Mouse (Mus musculus): ENCODE data around the gene Cadm4.
"Not testable (repeated sequence)": the region's sequence is repeated elsewhere in the genome, so short reads cannot be mapped to it uniquely, and the experiment has no call there.

Gene Cadm4

DNA sequence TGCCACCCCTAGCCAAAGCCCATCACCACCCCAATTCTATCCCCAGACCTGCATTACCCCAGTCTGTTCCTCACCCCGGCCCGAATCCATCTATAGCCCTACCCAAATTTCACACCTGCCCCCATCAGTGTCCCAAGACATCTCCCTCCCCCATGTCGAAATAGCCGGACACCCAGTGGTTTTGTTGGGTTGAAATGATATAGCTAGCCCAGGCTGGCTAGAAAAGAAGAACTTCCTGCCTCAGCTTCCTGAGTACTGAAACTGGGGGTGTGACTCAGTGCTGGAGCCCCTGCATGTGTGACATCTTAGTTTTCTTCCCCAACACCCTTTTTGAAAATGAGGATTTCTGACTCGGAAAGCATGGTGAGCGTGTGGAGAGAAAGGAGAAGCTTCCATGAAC, 15.0 kb upstream of the Cadm4 start:
- in situ Hi-C loops (cut with MboI, MseI): no loop called here

DNA sequence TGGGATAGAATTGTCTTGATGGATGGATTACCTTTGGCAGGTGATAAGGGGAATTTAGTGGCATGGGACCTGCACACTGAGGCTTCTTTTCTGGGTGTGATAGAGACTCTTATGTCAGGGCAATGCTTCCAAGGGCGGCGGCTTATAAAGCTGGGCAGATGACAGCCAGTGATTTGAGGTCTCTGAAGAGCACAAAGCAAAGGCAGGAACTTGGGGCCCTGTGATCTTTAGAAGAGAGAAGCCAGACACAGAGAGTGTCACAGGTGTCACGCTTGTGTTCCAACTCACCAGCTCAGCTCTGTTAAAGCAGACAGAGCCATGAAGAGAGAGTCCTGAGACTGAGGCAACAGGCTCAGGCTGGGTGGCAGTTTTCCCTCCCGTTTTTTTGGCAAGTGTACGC, 13.9 kb upstream of the Cadm4 start:
- in situ Hi-C loops (cut with MboI, MseI): no loop called here

DNA sequence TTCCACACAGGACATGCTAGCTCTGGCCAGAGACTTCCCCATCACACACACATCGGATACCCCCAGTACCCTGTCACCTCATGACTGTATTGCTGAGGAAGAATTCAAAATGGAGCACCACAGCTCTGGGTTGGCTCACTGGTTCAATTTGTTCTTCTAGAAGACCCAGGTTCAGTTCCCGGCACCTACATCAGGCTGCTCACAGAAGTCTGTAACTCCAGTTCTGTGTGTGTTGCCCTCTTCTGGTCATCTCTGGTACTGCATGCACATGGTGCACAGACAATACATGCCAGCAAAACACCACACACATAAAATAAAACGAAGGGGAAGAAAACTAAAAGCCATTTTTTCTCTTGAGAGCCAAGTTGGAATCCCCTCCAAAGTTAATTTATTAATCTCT, 12.7 kb upstream of the Cadm4 start:
- in situ Hi-C loops (cut with MboI, MseI): no loop called here

GRCm38 (mm10) chr7:24470356-24470755, 11.5 kb upstream of the Cadm4 start:
- in situ Hi-C loops (cut with MboI, MseI): no loop called here

DNA sequence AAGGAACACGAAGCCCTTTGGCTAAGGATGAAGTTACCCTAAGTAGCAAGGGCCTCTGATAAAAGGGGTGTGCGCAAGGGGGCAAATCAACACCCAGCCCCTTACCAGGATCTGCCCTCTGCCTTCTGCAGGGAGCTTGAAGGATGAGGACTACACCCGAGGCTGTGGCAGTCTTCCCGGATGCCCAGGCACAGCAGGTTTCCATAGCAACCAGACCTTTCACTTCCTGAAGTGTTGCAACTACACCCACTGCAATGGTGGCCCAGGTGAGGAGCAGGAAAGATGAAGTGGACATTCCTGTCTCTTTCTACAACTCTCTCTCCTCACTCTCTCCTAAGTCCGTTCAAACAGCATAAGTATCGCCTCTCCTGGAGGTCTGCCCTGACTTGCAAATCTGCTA, 9.4 kb upstream of the Cadm4 start:
- in situ Hi-C loops (cut with MboI, MseI): no loop called here

DNA sequence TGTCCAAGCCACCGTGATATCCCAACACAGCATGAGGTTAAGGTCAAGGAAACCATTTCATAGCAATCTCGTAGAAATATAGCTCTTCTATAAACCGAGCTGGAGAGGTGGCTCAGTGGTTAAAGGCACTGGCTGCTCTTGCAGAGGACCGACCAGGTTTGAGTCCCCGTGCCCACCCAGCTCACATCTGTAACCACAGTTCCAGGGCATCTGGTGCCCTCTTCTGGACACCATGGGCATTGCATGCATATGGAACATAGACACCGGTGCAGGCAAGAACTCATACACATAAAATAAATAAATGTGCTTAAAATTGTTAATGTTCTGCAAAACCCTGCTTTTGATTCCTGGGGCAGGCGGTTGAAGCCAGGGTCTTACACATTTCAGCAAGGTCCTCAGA, 8.9 kb upstream of the Cadm4 start:
- in situ Hi-C loops (cut with MboI, MseI): no loop called here

GRCm38 (mm10) chr7:24473913-24474529, 7.8 kb upstream of the Cadm4 start:
- in situ Hi-C loops (cut with MboI, MseI): no loop called here

GRCm38 (mm10) chr7:24474811-24475506, 6.9 kb upstream of the Cadm4 start:
- in situ Hi-C loops (cut with MboI, MseI): loop anchor here in 1 of 2 experiments (5.0 kb wide), 1 partner anchor 38 kb away; no protein-coding TSS in a partner anchor

- in situ Hi-C loops (cut with MboI, MseI): loop anchor here in 1 of 2 experiments (5.0 kb wide), 1 partner anchor 39 kb away; no protein-coding TSS in a partner anchor
Measured at GRCm38 (mm10) chr7:24476338-24476737, 5.5 kb upstream of the Cadm4 start.

DNA sequence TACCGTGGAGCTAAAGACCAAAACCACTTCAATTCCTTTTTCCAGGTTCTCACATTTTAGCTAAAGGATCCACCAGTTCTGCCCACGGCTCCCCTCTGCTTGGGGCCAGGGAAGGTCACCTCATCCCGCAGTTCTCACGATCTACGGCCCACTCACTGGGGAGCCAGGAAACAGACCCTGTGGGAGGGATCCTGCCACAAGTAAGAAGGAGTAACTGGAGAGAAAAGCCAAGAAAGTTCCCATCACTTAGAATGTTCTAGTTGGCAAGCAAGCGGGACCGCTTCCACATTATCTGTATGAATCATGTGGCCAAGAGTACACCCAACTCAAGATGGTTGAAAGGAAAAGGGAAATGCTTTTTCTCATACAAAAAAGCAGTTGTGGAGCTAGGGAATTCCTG, 5.0 kb upstream of the Cadm4 start:
- in situ Hi-C loops (cut with MboI, MseI): loop anchor here in 1 of 2 experiments (5.0 kb wide), 1 partner anchor 40 kb away; no protein-coding TSS in a partner anchor

GRCm38 (mm10) chr7:24478911-24479310, 2.9 kb upstream of the Cadm4 start:
- in situ Hi-C loops (cut with MboI, MseI): loop anchor here in 1 of 2 experiments (5.0 kb wide), 1 partner anchor 42 kb away; no protein-coding TSS in a partner anchor

- in situ Hi-C loops (cut with MboI, MseI): loop anchor here in 1 of 2 experiments (5.0 kb wide), 1 partner anchor 42 kb away; no protein-coding TSS in a partner anchor
Measured at GRCm38 (mm10) chr7:24479685-24480084, 2.1 kb upstream of the Cadm4 start.

DNA sequence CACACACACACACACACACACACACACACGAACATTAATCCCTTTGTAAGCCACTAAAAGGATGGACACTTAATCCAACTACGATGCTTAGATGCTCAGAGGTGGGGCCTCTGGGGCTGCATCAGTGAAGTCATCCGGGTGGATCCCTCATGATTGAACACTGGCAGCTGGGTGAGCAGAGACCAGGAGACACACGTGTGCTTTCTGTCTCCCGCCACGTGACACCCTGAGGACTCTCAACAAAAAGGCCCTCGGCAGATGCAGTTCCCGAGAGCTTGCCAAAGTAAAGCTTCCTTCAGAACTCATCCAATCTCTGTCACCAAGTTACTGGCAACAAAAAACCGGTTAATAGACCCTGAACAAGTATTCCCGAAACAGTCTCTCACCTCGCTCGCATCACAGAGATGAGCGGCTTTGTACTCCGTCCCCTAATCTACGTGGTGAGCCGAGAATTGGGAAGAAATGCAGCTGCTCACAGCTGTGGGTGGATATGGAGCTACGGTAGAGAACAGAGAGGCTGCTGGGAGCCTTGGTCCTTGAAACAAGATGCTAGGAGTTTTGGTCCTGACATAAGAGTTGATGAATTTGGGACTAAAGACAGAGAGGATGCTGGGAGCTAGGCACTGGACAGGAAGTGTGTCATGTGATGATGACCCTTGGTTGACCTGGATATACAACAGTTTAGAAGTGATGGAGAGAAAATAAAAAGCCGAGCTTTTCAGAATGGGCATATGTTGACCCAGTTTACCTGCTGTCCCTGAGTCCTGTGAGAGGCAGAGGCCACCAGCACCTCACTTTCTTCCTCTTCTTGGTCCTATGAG, 1.5 kb upstream of the Cadm4 start:
- in situ Hi-C loops (cut with MboI, MseI): no loop called here

GRCm38 (mm10) chr7:24480986-24481473, 793 bp upstream of the Cadm4 start:
- in situ Hi-C loops (cut with MboI, MseI): no loop called here

GRCm38 (mm10) chr7:24482208-24483020, 591 bp downstream of the Cadm4 start:
- in situ Hi-C loops (cut with MboI, MseI): no loop called here

- in situ Hi-C loops (cut with MboI, MseI): not testable (repeated sequence)
Measured at GRCm38 (mm10) chr7:24483291-24483690, 1.5 kb downstream of the Cadm4 start.

DNA sequence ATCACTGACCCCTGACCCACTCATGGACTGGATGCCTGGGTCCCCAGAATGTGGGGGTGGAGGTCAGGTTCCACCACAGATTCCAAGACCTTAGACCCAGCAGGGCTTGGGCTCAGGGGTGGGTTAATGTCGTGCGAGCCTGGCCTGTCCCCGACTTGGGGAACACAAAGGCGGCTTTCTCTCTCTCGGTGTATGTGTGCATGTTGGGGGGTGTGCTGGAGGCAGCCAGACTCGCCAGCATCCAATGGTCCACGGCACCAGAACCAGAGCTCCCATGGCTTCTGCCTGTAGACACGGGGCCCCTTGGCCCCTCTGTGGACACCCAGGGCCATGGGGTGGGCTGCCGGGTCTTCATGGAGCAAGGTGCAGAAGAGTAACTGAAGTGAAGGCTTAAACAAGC, 3.7 kb downstream of the Cadm4 start:
- in situ Hi-C loops (cut with MboI, MseI): no loop called here

- in situ Hi-C loops (cut with MboI, MseI): no loop called here
Measured at GRCm38 (mm10) chr7:24486654-24487130, 4.9 kb downstream of the Cadm4 start.

DNA sequence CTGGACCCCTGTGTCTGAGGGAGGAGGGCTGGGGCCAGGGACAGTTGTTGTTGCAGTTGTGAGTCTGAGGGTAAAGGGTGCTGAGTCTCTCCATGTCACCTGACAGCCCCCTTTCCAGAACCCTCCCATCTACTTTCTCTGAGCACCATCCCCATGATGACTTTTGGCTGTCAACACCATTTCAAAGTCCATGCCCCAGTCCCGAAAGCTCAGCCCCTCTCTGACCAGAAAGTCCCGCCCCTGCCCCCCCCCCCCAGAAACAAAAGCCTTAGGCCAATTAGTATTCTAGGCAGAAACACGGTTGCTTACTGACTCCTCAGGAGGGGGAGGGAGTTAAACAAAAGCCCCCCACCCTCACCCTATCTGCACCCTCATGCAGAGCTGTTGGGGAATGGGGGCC, 5.6 kb downstream of the Cadm4 start:
- in situ Hi-C loops (cut with MboI, MseI): no loop called here

DNA sequence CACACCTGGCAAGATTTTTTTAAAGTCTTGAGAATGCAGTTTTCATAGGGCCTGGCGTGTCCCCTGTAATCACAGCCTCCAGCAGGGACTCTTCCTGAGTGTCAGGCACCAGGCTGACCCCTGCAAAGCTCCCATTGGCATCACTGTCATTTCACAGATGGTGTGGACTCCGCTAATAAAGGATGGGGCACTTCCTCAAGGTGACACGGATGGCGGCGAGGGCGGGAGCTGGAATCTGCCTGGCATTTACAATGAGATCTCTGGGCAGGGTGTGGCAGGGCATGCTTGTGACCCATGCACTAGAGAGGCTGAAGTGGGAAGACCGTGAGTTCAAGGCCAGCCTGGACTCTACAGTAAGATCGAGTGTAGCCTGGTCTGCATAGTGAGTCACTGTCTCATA, 6.5 kb downstream of the Cadm4 start:
- in situ Hi-C loops (cut with MboI, MseI): no loop called here
